Comparison of ENCODE assay signal across 10 mouse cellular contexts in genomic region chr2:68367944-68368343, GRCm38 (mm10).
DNase-seq lines count a peak whose midpoint lies in the region; ATAC-seq lines count a peak whose summit lies in the region.
"Had no signal": no experiment of that assay in that cellular context is flagged by ENCODE, and none has a peak within 500 bp of the region (broad histone marks: within the 10 kb centered on the region; RNA-seq: fewer than 3 reads in every experiment).

No protein-coding gene starts in this region.

- ATAC-seq in frontal cortex, adult (ENCODE audit: low TSS enrichment) = peak; percentile 86
- ATAC-seq in midbrain, embryonic 12.5 days (ENCODE audit: low FRiP score, low read depth) = no peak; the same call in 1 of the 2 replicates
- no peak for ATAC-seq in erythroid progenitor cell, adult 5-6 weeks (replicated peaks; ENCODE audit: low FRiP score, poor library complexity, severe bottlenecking)
- ATAC-seq in cerebellum, adult (ENCODE audit: insufficient number of reproducible peaks, low FRiP score, low TSS enrichment) = no peak

- no peak for DNase-seq in frontal cortex, postnatal 10 days (ENCODE audit: low spot score in 2 of 2)
- peak; percentile 83 for DNase-seq in right cerebral cortex, adult 18-20 months
- no peak for DNase-seq in right cerebral cortex, postnatal 4 days
- DNase-seq in kidney, adult 9 months = no peak
- DNase-seq: cerebellum, adult 2 months had no signal

- H3K9ac ChIP-seq in midbrain, embryonic 12.5 days (replicated peaks) = no peak overlapping the region

- peaks cover 60% of the 10 kb centered on the region for H3K4me1 ChIP-seq in midbrain, embryonic 12.5 days

- no peaks in the 10 kb centered on the region for H3K36me3 ChIP-seq in midbrain, embryonic 12.5 days

- no peak overlapping the region for H3K4me3 ChIP-seq in midbrain, embryonic 12.5 days

- no peaks in the 10 kb centered on the region for H3K9me3 ChIP-seq in midbrain, embryonic 12.5 days

- no peaks in the 10 kb centered on the region for H3K27me3 ChIP-seq in midbrain, embryonic 12.5 days

- WGBS in midbrain, embryonic 12.5 days = 35% methylated on average over 13 of the region's 13 CpGs

- H3K27ac ChIP-seq in midbrain, embryonic 12.5 days (replicated peaks) = peak overlapping the region; percentile 87
- H3K27ac ChIP-seq: macrophage had no signal

- H3K4me2 ChIP-seq in midbrain, embryonic 12.5 days (replicated peaks) = 0 out of 2 replicates have a peak overlapping the region, but pooled peaks have one; percentile 15
